Comparison of ENCODE assay signal across 26 mouse cellular contexts in genomic region chr11:109654581-109654980, GRCm38 (mm10). TPM values are rescaled to one million over a fixed set of nuclear protein-coding genes. Genes with fewer than 3 reads are reported as not detected.
DNase-seq lines count a peak whose midpoint lies in the region; ATAC-seq and TF ChIP-seq lines count a peak whose summit lies in the region.
"Had no signal": no experiment of that assay in that cellular context is flagged by ENCODE, and none has a peak within 500 bp of the region (broad histone marks: within the 10 kb centered on the region; RNA-seq: fewer than 3 reads in every experiment).

No protein-coding gene starts in this region.

- peaks cover 64% of the 10 kb centered on the region for H3K4me1 ChIP-seq in megakaryocyte, embryonic 14.5 days

- ATAC-seq in megakaryocyte, adult 5-6 weeks (ENCODE audit: poor library complexity, severe bottlenecking): no peak
- ATAC-seq: activated CD4-positive, CD25-positive, alpha-beta regulatory T cell, adult 4 months; forebrain, embryonic 14.5 days; forebrain, embryonic 16.5 days; Patski had no signal

- peaks cover 63% of the 10 kb centered on the region for H3K36me3 ChIP-seq in megakaryocyte, embryonic 14.5 days (replicated peaks; ENCODE audit: low read length)

- no peak overlapping the region for H3K27ac ChIP-seq in gastrocnemius, adult 2 months
- H3K27ac ChIP-seq: embryonic facial prominence, embryonic 13.5 days; embryonic facial prominence, embryonic 15.5 days; forebrain, embryonic 10.5 days; forebrain, embryonic 12.5 days had no signal

- DNase-seq in gastrocnemius, adult 2 months: no peak
- DNase-seq in gastrocnemius, adult 8-10 months (ENCODE audit: low spot score in 2 of 2): no peak
- peak; percentile 51 for DNase-seq in brain, adult 2 months (ENCODE audit: low read depth, low spot score)
- DNase-seq in urinary bladder, postnatal 25 days (ENCODE audit: low spot score): no peak
- no peak for DNase-seq in liver
- DNase-seq: adrenal gland, adult 8-10 months; adrenal gland, postnatal 14 days; adrenal gland, postnatal 36 days; cerebellum, adult 11 months; cerebellum, adult 18-20 months; cerebellum, adult 8-10 months; cerebellum, adult 9-11 months; cerebellum, postnatal 14 days; cerebellum, postnatal 36 days; embryo, embryonic 11 days had no signal

- no peaks in the 10 kb centered on the region for H3K9me3 ChIP-seq in megakaryocyte, embryonic 14.5 days
- H3K9me3 ChIP-seq: embryonic facial prominence, embryonic 13.5 days; embryonic facial prominence, embryonic 15.5 days; forebrain, embryonic 10.5 days; forebrain, embryonic 12.5 days had no signal

- peak overlapping the region; percentile 7; the same call in 1 of the 2 replicates for H3K4me3 ChIP-seq in gastrocnemius, adult 2 months
- peak overlapping the region; percentile 46 for H3K4me3 ChIP-seq in megakaryocyte, embryonic 14.5 days (replicated peaks)
- H3K4me3 ChIP-seq: embryonic facial prominence, embryonic 13.5 days; embryonic facial prominence, embryonic 15.5 days; erythroblast, embryonic 14.5 days; forebrain, embryonic 10.5 days; forebrain, embryonic 12.5 days had no signal

- TF ChIP-seq CTCF in gastrocnemius, adult 2 months (IDR thresholded peaks at IDR 0.05): no peak

- intact Hi-C loops in gastrocnemius, adult 2 months (cut with DNase I): no loop called here

- H3K27me3 ChIP-seq in megakaryocyte, embryonic 14.5 days (replicated peaks): no peaks in the 10 kb centered on the region
- H3K27me3 ChIP-seq: embryonic facial prominence, embryonic 13.5 days; embryonic facial prominence, embryonic 15.5 days; forebrain, embryonic 12.5 days; Patski had no signal

RNA-seq across cellular contexts. Expression of gene Prkar1a, which starts 5.4 kb away (rescaled TPM):
- 100 to 1,000 TPM in 1 of 2 experiments, 10 to 100 TPM in 1; 98.9 to 117 TPM for total RNA-seq in gastrocnemius, adult 2 months (2021)
- 100 to 1,000 TPM in 2 of 4 experiments, 10 to 100 TPM in 2; 98.3 to 106 (median 101) TPM for total RNA-seq in gastrocnemius, adult 8-10 months (2022)
- 69.4 and 141 TPM in 2 replicates for polyA plus RNA-seq in megakaryocyte, embryonic 14.5 days (2012; ENCODE audit: insufficient read depth, low replicate concordance)
- total RNA-seq in megakaryocyte, adult 5-6 weeks (2015): 96.1 and 98.1 TPM in 2 replicates
- 62.7 and 77.9 TPM in 2 replicates for total RNA-seq in megakaryocyte, adult 5-6 weeks (2017)

RNA-seq across cellular contexts. Expression of gene Wipi1, which starts 42.8 kb away (rescaled TPM):
- total RNA-seq in gastrocnemius, adult 2 months (2021): 10 to 100 TPM; 53.0 to 60.8 TPM
- total RNA-seq in gastrocnemius, adult 8-10 months (2022): 10 to 100 TPM; 47.2 to 68.4 (median 59.2) TPM
- polyA plus RNA-seq in megakaryocyte, embryonic 14.5 days (2012; ENCODE audit: insufficient read depth, low replicate concordance): 21.3 and 44.1 TPM in 2 replicates
- 13.8 and 14.2 TPM in 2 replicates for total RNA-seq in megakaryocyte, adult 5-6 weeks (2015)
- total RNA-seq in megakaryocyte, adult 5-6 weeks (2017): 7.6 and 10.0 TPM in 2 replicates
